Mouse (Mus musculus) urinary bladder, adult 18-20 months (tissue): ENCODE measurements around the gene Gga2.

Experiments used
- DNase-seq, 2 experiments: peaks; one replicate each; pipeline ENCODE4 v3.0.0; 2022; ENCODE audit warnings: low spot score in 2 of 2, mixed read lengths in 2 of 2

The Gga2 gene

GRCm38 (mm10) chr7:122020667-122021354, at the start of gene Gga2:
TSS of gene Gga2 (minus strand) at chr7:122021222.
- peak; percentile 83 to 88 for DNase-seq

- peak; percentile 8 to 50 for DNase-seq
These were observed 46.7 kb upstream of the Gga2 start for GRCm38 (mm10) chr7:122067517-122068381.

DNA sequence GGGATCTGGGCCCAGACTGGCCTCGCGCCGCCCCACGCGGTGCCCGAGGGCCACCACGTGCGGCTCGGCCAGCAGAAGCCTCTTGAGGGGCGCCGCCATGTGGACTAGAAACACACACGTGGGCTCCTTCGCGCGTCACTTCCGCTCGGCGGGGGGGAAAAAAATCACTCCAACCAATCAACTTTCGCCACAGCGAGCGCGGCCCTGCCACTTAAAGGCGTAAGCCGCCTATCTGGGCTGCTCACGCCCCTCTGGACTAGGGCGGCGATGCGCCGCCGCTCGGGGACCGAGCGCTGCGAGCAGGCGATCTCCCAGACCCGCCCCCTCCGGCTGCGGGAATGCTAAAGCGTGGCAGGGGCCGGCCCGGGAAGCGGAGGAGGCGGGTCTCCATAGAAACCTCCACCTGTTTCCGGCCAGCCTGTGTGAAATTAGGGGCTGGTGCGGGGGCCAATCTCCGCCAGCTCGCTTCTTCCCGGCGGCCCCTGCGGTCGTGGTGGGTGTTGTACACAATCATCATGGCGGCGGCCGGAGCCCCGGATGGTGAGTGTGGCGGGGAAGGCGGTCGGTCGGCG, 46.0 kb upstream of the Gga2 start, which contains the start of the genes Ubfd1 and Ears2:
Ubfd1 (plus strand) TSS at position 231 of the 572 bp plus-strand sequence.
Ears2 (minus strand) TSS at position 319 of the 572 bp plus-strand sequence.
- peak; percentile 89 to 94 for DNase-seq

DNA sequence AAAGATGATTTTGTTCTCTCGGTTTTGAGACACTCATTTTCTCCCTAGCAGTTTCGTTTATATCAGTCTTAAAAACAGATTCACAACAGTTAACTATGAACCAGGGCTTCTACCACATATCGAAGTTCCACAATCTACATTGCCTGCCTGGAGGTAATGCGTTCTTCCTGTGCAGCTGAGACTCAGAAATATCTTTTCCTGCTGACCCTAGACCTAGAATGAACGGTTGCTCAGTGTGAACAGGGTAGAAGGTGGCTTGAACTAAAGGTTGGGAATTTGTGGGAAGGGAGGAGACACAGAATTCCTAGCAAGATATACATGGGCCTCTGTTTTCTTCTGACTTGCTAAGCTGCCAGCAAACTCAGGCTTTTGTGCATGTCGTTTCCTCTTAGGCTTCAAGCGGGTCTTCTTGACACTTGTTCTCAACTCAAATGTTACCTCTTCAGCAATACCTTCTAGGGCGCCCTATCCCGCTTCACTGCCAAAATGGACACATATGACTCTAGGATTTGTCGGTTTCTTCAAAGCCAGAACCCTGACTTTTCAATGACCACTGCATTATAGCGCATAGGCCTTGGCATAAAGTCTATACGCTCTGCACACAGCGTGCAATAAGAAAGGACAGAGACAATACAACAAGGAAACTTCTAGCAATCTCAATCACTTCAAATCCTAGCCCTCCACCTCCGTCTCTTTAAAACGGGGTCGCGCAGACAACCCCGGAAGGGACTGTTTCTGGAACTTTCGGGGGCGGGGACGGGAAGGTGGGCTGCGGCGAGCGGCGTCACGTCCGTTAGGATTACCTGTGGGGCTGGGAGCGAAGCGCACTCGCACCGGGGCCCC, 45.3 kb upstream of the Gga2 start:
- DNase-seq, result no peak

DNA sequence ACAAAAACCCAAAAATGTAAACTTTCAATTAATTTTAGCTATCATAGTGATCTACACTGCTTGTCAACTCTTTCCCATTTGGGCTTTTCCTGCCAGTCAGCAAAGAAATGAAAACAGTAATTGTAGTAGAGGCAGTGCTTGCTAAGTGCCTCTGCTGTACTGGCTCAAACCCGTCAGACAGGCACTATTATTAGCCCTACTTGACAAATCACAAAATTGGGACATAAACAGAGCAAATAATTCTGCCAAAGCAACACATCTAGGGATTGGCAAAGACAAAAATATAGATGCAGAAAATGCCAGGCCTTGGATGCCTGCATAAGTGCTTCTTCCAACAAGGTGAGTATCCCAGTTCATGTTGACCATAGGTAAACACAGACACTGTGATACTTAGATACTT, 44.6 kb upstream of the Gga2 start:
- no peak for DNase-seq

DNA sequence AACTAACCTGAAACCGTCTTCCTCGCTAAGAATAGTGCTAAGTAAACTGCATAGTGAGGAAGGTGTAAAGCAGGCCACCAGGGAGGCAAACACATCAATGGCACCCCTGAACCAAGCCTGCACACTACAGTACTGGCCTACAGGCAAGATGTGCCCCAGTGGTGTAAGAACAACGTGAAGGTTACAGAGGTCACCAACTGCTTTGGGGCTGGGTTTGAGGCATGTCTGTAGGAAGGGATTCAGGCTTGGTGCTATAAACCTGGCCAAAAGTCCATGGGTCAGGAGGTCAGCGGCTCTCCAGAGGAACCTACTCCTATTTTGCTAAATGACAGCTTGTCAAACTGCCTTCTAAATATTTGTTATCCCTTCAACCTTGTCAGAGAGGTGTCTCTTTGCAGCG, 35.6 kb upstream of the Gga2 start:
- DNase-seq, result no peak

DNA sequence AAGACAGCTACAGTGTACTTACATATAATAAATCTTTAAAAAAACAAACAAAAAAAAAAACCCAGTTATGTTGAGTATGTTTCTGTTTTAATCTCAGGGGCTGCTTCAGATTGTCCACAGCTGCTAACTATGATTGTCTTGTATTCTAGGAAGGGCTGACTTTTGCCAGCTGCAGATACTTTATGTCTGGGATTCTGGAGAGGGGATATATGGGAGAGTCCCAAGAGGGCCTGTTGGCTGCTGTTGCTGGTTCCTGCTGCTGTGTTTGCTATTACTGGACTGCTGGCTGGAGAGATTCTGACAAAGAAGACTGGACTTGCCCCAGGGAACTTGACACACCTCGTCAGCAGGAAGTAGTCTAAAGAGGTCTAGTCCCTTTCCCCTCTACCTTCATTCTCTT, 29.8 kb upstream of the Gga2 start:
- no peak for DNase-seq

GRCm38 (mm10) chr7:122048191-122048590, 27.2 kb upstream of the Gga2 start:
- DNase-seq, result no peak

GRCm38 (mm10) chr7:122046813-122047212, 25.8 kb upstream of the Gga2 start:
- no peak for DNase-seq

DNA sequence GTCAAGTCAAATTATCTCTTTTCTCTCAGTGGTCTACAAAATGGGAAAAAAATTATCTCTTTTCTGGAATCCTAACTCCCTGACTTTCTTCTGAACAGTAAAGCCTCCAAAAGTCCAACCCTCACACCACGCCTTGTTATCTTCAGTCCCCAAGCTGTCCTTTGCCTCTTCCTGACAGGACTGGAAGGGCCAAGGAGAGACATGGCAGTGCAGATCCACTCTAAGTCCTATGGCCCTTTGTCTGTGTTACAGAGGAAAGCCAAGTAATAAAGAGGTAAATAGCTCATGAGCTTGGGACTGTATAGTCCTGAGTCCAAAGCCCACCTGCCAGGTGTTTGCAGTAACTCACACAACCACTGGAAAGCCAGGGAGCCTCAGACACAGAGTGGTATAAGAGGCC, 24.7 kb upstream of the Gga2 start:
- no peak for DNase-seq

DNA sequence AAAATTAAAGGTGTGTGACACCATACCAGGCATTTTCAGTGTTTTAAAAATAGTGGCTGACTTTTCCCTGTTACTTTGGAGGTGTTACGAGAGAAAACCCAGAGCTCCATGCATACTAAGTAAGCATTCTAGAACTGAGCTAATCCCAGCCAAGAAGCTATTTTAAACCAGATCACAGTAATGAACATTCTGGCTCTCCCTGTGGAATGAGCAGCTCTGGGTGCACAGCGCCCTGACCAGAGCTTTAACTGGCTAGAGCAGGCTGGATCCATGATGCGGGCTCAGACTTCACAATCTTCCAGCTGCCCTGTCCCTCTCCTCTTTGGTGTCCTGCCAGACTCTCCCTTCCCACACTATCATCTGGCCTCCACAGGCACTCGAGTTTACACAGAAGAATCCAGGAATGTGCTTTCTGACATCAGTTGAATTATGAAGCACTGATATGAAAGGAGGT, 24.2 kb upstream of the Gga2 start:
- DNase-seq, result no peak

GRCm38 (mm10) chr7:122044106-122044505, 23.1 kb upstream of the Gga2 start:
- no peak for DNase-seq

DNA sequence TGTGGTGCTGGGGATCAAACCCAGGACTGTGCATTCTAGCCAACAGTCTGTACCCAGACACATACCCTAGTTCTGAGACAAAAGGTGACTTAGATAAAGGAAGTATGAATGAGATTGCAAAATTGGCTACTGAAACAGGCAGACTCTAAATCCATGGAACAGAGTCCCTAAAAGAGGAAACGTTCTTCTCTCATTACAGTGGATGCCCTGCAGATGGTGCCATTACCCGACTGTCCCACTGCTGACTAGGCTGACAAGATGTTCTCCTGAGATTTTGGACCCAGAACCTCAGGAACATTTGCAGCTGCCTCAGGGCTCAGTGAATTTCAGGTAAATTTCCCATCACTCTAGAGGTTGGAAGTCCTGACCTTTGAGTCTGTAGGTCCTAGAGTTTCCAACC, 13.3 kb upstream of the Gga2 start:
- no peak for DNase-seq

DNA sequence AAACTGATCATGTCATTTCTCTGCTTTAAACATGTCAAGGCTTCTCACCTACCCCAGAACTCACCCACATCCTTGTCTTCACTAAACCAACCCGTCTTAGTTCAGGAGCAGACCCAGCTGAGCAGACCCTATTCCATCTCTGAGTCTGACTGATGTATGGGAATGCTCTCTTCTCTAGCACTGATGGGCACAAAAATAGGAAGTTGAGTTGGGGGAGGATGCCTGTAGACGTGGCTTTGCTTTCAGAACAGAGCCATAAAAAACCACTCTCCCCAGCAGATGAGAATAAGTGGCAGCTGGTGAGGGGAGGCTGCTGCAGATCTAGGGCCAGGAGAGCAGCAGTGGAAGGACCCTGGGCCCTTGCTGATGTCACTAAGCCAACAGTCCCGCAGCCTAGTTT, 12.3 kb upstream of the Gga2 start:
- no peak for DNase-seq

DNA sequence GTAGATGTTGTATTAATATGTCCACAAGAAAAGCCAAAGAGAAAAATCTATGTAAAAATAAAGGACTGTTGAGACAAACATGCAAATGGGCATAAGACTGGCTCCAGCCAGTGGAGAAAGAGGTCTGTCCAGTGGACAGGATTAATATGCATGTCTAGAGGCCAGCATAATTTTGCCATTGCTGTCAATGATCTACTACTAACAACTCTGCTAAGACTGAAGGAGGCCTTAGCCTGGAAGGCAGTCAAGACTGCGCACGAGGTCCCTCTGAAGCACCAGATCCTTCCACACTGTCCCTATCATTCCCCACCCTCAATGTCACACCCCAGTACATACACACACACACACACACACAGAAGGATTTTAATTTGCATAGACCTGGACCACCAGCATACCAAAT, 1.1 kb upstream of the Gga2 start:
- no peak for DNase-seq

GRCm38 (mm10) chr7:122020273-122020666, 752 bp downstream of the Gga2 start:
- peak in 1 of 2 experiments; percentile 24 for DNase-seq

- no peak for DNase-seq
These were observed 2.0 kb downstream of the Gga2 start for GRCm38 (mm10) chr7:122018978-122019377.

DNA sequence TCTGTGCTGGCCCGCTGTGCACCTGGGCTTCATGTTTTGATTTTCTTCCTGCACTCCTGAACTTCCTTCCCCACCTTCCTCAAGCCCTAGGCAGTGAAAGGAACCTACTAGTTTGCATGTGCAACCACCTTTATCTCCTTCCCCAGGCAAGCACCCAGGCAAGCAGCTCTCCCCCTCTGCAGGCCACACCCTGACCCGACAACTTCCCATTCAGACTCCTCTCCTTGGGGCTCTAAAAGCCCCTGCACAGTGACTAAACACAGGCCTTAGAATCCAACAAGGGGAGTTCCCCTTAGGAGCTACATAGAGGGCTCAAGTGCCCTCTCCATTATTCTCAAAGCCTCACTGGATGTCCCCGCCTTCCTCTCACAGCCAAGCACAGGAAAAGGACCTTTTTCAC, 2.8 kb downstream of the Gga2 start:
- no peak for DNase-seq

DNA sequence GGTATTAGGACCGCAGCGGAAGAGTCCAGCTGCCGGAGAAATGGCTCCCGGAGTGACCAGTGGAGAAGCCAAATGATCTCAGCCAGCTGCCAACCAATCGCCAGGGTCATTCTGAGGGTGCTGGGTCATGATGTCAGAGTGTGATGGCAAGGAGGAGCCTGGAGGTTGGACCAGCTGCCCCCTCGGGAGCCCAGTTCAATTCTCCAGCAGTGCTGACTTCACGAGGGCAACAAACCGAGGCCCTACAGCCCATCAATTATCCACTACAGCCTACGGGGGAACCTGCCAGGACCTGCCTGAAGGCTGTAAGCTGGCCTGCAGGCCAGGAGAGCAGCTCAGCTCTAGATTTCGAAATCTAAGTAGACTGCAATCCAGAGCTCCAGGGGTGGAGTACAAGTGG, 5.3 kb downstream of the Gga2 start:
- DNase-seq, result peak; percentile 62 to 77

DNA sequence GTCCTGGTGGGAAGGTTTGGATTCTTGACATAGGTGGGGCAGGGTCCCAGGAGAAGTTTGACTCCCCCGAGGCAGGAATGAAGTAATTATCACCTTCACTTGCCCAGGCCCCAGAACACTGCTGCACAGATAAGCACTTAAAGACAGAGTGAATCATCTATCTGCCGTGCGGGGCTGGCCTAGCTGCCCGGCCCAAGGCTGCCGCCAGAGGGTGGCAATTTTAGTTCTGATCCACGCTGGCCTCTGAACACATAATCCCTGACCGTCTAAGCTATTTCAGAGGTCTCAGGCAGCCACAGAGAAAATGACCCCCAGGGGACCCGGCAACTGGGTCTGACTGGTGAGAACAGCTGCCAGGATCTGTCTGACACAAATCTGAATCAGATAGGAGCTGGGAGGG, 5.9 kb downstream of the Gga2 start:
- peak in 1 of 2 experiments; percentile 27 for DNase-seq

DNA sequence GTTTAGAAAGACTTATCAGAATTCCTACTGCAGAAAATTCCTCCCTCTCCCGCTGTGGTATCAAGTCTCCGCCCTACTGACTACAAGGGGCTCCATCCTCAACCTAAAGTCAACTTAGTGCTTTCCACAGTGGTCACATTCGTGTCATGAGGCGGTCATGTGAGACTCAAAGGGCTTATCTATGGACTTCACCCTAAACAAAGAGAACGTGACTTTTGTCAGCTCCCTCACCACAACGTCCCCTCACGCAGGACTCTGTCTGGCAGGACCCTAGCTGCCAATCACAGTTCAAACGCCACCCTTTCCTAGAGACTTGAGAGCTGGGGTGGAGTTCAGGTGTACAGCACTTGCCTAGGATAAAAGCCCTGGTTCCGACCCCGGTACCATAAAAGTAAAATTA, 8.1 kb downstream of the Gga2 start:
- DNase-seq, result no peak

DNA sequence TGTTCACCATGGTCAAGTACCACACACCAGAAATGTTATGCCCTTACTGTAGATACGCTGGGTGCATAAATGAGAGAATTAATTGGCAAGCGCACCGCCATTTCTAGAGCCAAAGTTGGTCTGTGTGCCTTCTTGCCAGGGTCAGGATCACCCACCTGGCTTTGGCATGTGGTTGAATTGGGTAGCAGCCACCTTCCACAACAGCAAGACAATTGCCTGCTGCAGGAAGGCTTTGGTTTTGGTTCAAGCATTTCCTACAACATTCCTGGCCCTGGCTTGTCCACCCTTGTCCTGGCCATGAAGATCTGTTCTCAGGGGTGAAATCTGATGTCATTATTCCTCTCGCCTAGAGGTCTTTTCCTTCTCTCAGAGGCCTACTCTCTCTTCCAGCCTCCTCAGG, 8.7 kb downstream of the Gga2 start:
- DNase-seq, result no peak
